ENCODE assay signal across 30 mouse cellular contexts in genomic region chr10:77687021-77687420, GRCm38 (mm10). TPM values are rescaled to one million over a fixed set of nuclear protein-coding genes. Genes with fewer than 3 reads are reported as not detected.
"Had no signal": no experiment of that assay in that cellular context is flagged by ENCODE, and none has a peak within 500 bp of the region (broad histone marks: within the 10 kb centered on the region; RNA-seq: fewer than 3 reads in every experiment).

No protein-coding gene starts in this region.

- H3K9me3 ChIP-seq: lung, embryonic 15.5 days; midbrain, embryonic 15.5 days; neural tube, embryonic 12.5 days; neural tube, embryonic 15.5 days had no signal

- ATAC-seq: liver, postnatal 0 days; midbrain, embryonic 15.5 days had no signal

- H3K9ac ChIP-seq: liver, embryonic 14.5 days; liver, postnatal 0 days; lung, embryonic 15.5 days; midbrain, embryonic 15.5 days; neural tube, embryonic 12.5 days; neural tube, embryonic 15.5 days had no signal

- H3K27ac ChIP-seq: liver, embryonic 14.5 days; lung, embryonic 15.5 days; midbrain, embryonic 15.5 days; neural tube, embryonic 12.5 days; neural tube, embryonic 15.5 days had no signal

- H3K4me2 ChIP-seq: liver, embryonic 11.5 days; lung, embryonic 15.5 days; midbrain, embryonic 11.5 days; midbrain, embryonic 15.5 days; neural tube, embryonic 12.5 days; neural tube, embryonic 15.5 days had no signal

- DNase-seq: kidney, adult 18-20 months; kidney, adult 9 months; kidney, postnatal 14 days; kidney, postnatal 4 days; layer of hippocampus, adult 9-11 months; liver, postnatal 0 days; lung, postnatal 10 days; lung, postnatal 4 days; right cerebral cortex, adult 18-20 months; right cerebral cortex, postnatal 14 days; right cerebral cortex, postnatal 4 days; thymus, adult 2 months; thymus, postnatal 14 days had no signal

- H3K4me3 ChIP-seq: lung, embryonic 15.5 days; midbrain, embryonic 15.5 days; neural tube, embryonic 12.5 days; neural tube, embryonic 15.5 days had no signal

- H3K36me3 ChIP-seq: lung, embryonic 15.5 days; midbrain, embryonic 15.5 days; neural tube, embryonic 12.5 days; neural tube, embryonic 15.5 days had no signal

RNA-seq across cellular contexts. Expression of gene Tspear, which starts 0.7 kb away (rescaled TPM):
- total RNA-seq: layer of hippocampus, postnatal 25 days had no signal

RNA-seq across cellular contexts. Expression of gene Gm19402, which starts 3.5 kb away (rescaled TPM):
- total RNA-seq: layer of hippocampus, adult 18-20 months; layer of hippocampus, postnatal 25 days; left cerebral cortex, adult 18-20 months; left cerebral cortex, postnatal 25 days; megakaryocyte progenitor cell, adult 5-6 weeks; megakaryocyte-erythroid progenitor cell, adult 5-6 weeks had no signal
- polyA plus RNA-seq: kidney, embryonic 16.5 days; limb, embryonic 11.5 days; limb, embryonic 14.5 days; liver, embryonic 11.5 days; liver, embryonic 14.5 days; liver, postnatal 0 days; lung, embryonic 15.5 days; midbrain, embryonic 11.5 days; midbrain, embryonic 15.5 days; neural tube, embryonic 12.5 days; neural tube, embryonic 15.5 days; stomach, embryonic 14.5 days; thymus, adult 2 months had no signal

RNA-seq across cellular contexts. Expression of gene Gm9508, which starts 10.0 kb away (rescaled TPM):
- total RNA-seq: layer of hippocampus, adult 18-20 months; layer of hippocampus, postnatal 25 days; left cerebral cortex, adult 18-20 months; left cerebral cortex, postnatal 25 days; megakaryocyte progenitor cell, adult 5-6 weeks; megakaryocyte-erythroid progenitor cell, adult 5-6 weeks had no signal
- polyA plus RNA-seq: kidney, embryonic 16.5 days; limb, embryonic 11.5 days; limb, embryonic 14.5 days; liver, embryonic 11.5 days; liver, embryonic 14.5 days; liver, postnatal 0 days; lung, embryonic 15.5 days; midbrain, embryonic 11.5 days; midbrain, embryonic 15.5 days; neural tube, embryonic 12.5 days; neural tube, embryonic 15.5 days; stomach, embryonic 14.5 days; thymus, adult 2 months had no signal

RNA-seq across cellular contexts. Expression of gene Gm10272, which starts 19.4 kb away (rescaled TPM):
- total RNA-seq: layer of hippocampus, adult 18-20 months; layer of hippocampus, postnatal 25 days; left cerebral cortex, adult 18-20 months; left cerebral cortex, postnatal 25 days; megakaryocyte progenitor cell, adult 5-6 weeks; megakaryocyte-erythroid progenitor cell, adult 5-6 weeks had no signal
- polyA plus RNA-seq: kidney, embryonic 16.5 days; limb, embryonic 11.5 days; limb, embryonic 14.5 days; liver, embryonic 11.5 days; liver, embryonic 14.5 days; liver, postnatal 0 days; lung, embryonic 15.5 days; midbrain, embryonic 11.5 days; midbrain, embryonic 15.5 days; neural tube, embryonic 12.5 days; neural tube, embryonic 15.5 days; stomach, embryonic 14.5 days; thymus, adult 2 months had no signal

RNA-seq across cellular contexts. Expression of gene Gm10024, which starts 24.2 kb away (rescaled TPM):
- total RNA-seq: layer of hippocampus, adult 18-20 months; layer of hippocampus, postnatal 25 days; left cerebral cortex, adult 18-20 months; left cerebral cortex, postnatal 25 days; megakaryocyte progenitor cell, adult 5-6 weeks; megakaryocyte-erythroid progenitor cell, adult 5-6 weeks had no signal
- polyA plus RNA-seq: kidney, embryonic 16.5 days; limb, embryonic 11.5 days; limb, embryonic 14.5 days; liver, embryonic 11.5 days; liver, embryonic 14.5 days; liver, postnatal 0 days; lung, embryonic 15.5 days; midbrain, embryonic 11.5 days; midbrain, embryonic 15.5 days; neural tube, embryonic 12.5 days; neural tube, embryonic 15.5 days; stomach, embryonic 14.5 days; thymus, adult 2 months had no signal
